Mouse (Mus musculus): ENCODE results near the gene Tmem189. TPM values are rescaled to one million over a fixed set of nuclear protein-coding genes. Genes with fewer than 3 reads are reported as not detected.
A peak's percentile ranks its signal among the peaks of the same experiment; 100 is the strongest.
"Not testable (repeated sequence)": the region's sequence is repeated elsewhere in the genome, so short reads cannot be mapped to it uniquely, and the experiment has no call there.

The Tmem189 gene
- total RNA-seq, 2 experiments from 2014 or later: 27.4 to 28.0 TPM

DNA sequence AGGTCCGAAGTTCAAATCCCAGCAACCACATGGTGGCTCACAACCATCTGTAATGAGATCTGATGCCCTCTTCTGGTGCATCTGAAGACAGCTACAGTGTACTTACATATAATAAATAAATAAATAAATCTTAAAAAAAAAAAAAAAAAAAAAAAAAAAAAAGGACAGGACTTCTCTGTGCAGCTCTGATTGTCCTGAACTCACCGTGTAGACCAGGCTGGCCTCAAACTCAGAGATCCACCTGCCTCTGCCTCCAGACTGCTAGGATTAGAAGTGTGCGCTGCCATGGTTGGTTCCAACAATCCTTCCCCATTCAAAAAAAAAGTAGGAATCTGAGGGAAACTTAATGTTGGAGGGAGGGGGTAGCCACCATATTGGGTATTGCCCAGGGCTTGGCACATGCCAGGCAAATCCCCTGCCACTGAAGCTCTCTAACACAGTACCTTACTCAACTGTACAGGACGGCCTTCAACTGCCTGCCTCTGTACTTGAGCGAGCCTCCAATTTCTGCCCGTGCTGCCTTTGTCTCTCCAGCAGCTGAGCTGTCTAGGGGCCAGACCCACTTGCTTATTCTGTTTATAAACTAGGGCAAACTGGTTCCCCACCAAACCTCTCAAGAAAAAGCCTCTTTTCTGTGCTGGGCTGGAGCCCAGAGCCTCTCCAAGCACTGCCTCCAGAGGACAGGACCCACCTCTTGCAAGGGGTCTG lies 65.1 kb downstream of the Tmem189 start:
- no peak for DNase-seq (ENCODE audit: low spot score in 2 of 2)

DNA sequence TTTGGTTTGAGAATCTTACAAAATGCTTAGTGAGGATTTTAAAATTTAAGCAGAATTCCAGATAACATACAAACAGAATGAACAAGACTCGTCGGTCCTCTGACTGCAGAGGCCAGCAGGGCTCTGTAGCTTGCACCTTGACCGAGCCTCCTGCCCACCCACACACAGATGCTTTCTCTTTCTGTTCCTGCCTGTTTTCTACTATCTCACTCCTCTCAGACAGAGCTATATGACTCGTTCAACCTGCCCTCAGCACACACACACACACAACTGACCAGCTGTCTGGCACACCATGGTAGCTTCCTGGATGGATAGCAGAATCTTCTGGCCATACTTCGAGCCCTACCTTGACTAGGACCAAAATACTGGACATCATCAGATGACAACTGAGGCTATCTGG lies 66.7 kb downstream of the Tmem189 start:
- DNase-seq (ENCODE audit: low spot score in 2 of 2): no peak

DNA sequence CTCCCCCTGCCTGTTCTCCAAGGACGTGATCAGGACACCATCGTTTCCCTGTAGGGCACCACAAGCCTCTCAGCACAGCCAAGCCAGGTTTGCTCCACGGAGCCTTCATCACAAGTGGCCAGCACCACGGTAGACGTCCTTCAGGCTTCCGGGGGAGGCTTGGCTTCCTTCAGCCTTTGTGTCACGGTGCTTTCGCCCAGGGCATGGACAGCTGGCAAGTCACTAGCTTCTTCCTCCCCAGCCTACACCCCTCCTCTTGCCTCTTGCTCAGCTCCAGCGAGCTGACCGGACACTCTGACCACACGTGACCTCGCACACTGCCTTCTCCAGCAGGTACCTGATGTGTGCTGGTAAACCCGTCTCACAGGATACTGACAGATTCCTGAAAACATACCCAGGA lies 67.3 kb downstream of the Tmem189 start:
- DNase-seq (ENCODE audit: low spot score in 2 of 2): no peak

DNA sequence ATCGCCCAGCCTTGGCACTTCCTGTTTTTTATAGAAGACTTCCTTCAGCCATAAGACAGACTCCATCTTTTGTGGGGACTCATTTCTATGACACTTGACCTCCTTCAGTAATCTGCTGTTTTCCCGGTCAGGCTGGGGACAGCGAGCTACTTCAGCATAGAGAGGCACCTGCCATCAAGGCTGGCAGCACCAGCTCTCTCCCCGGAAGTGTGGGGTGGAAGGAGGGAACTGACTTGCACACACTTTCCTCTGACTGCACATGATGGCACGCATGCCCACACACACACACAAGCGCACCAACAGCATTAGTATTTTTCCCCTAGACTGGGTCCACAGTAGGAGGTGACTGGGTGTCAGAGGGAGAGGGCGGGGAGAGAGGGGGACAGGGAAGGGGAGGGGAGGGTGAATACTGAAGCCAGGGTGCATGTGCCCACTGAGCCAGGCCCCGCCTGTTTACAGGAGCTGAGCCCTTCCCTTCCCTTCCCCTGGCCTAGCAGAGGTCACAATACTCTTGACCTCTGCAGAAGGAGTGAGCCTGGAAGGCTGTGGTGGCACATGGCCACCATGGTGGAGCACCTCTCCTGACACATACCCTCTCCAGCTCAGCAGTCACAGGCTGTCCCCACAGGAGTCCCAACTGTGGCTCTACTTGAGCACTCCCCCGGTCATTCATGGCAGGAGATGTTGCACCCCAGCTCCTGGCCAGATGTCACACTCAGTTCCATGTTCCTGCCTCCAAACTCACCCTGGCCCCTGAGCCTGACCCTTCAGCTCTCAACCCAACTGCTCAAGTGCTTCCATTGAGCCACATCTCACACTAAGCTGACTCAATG lies 68.2 kb downstream of the Tmem189 start:
- DNase-seq (ENCODE audit: low spot score in 2 of 2): no peak

DNA sequence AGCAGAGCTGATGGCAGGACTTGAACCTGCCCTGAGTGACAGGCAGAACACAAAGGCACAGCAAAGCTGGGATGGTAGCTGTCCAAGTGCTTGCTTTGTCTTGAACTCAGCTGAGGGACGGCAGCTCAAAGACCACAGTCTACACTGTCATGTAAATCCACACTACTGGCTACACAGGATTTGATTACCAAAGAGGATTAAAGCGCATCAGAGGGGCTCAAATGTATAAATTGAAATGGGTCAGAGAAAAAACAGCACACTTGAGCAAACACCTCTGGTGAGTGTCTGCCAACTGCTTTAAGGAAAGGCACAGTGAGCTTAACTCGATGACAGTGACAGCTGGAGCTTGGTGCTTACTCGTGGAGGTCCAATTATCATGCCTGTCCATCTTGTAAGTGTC lies 72.2 kb downstream of the Tmem189 start:
- no peak for DNase-seq (ENCODE audit: low spot score in 2 of 2)

DNA sequence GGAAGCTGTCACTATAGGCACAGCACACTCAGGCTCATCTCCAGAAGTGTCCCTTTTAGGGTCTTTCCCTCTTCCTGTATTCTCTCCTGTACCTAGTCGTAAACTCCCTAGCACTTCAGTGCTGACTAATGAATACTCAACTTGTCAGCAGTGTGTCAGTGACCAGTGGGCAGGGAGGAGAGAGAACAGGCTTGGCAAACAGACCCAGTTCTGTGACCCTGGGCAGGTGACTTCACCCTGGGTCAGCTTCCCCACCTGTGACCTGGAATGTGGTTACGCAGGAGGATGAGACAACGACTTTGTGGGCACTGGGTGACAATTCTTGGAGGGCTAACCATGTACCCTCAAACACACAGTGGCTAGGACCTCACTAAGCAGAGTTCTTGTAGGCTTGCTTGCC lies 72.6 kb downstream of the Tmem189 start:
- DNase-seq (ENCODE audit: low spot score in 2 of 2): no peak

DNA sequence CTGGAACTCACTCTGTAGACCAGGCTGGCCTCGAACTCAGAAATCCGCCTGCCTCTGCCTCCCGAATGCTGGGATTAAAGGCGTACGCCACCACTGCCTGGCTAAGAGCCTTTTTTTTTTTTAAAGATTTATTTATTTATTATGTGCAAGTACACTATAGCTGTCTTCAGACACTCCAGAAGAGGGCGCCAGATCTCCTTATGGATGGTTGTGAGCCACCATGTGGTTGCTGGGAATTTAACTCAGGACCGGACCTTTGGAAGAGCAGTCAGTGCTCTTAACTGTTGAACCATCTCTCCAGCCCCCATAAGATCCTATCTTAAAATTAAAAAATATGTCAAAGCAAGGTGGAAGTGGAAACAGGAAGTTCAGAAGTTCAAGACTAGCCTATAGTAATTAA lies 76.3 kb downstream of the Tmem189 start:
- DNase-seq (ENCODE audit: low spot score in 2 of 2): not testable (repeated sequence)

DNA sequence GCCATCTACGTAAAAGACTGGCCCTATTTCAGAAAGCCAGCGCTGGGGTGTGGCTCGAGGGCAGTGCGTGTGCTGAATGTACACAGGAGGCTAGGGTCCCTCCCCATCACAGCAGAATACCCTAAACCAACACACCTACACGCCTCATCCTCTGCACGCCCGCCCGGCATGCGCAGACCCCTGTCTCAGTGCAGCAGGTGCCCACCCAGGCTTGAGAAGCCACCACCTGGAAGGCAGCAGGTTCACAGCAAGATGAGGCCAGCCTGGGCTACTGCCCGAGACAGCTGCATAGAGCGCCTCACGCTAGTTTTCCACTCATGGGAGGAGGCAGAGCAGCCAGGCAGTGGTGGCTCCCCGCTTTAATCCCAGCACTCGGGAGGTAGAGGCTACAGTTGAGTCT lies 77.5 kb downstream of the Tmem189 start:
- DNase-seq (ENCODE audit: low spot score in 2 of 2): no peak

DNA sequence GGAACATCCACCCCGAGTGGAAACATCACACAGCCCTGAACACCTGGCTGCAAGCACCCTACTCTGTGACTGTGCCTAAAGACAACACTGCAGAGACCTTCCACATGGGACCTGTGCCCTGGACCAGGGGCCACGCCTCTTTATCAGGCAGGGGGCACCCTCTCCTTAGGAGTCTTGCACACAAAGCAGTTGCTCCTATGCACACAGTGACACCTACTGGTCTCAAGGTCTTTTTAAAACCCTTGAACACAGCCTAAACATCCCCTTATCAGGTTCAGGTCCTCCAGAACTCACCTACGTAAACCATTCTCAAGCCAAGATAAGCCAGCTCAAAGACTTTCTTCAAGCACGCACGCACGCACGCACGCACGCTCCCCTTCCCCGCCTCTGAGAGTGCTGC lies 78.3 kb downstream of the Tmem189 start:
- DNase-seq (ENCODE audit: low spot score in 2 of 2): no peak

DNA sequence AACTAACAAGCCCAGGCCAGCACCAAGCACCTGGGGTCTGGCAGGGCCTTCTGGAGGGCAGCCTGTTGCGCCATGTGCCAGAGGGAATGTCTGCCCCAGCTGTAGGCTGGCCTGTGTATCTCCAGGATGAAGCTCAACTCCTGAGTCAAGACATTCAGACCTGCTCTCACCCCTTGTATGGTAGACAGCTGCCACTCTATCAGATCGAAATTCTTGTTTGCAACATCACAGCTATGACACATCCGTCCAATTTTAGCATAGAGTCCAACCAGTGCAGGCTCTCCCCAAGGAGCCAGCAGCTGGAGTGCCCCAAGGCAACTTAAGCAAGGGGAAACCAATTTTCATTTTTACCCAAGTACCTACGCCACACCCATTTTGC lies 82.9 kb downstream of the Tmem189 start:
- no peak for DNase-seq (ENCODE audit: low spot score in 2 of 2)

DNA sequence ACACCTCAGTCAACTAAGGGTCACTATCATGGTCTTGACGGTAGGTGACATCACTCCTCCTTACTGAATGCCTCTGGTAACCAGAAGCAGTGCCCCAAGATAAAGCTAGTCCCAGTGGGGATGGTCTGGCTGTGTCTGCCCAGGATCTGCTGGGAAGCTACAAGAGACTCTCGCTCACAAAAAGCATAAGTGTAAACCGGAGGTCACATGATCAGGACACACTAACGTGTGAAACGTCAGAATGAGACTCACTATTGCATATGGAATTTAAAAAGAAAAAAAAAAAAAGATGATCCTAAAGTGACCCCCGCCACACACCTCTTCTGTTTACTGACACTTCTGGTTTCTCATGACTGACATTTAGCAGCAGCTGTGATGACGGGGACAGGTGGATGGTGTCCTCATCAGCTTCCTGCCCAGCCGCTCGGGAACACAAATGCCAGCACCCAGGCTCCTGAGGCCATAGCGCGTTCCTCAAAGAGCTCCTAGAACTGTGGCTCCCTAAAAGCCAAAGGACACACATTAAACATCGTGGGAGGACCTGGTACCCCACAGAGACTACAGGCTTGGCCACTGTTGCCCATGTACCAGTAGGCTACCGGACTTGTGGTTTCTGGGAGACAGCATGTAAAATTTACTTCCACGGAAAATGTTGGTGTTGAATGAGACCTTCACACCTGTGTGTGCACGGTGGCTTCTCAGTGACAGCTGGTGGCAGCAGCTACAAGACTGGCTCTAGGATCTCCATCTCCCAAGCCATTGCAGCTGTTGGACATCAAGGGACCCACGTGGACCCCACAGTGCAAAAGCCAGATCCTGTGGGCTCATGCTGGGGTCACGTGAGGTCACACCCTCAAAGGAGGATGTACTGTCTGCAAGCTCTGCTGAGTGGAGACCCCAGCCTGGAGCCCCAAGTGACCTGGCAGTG lies 83.5 kb downstream of the Tmem189 start:
- no peak for DNase-seq (ENCODE audit: low spot score in 2 of 2)

DNA sequence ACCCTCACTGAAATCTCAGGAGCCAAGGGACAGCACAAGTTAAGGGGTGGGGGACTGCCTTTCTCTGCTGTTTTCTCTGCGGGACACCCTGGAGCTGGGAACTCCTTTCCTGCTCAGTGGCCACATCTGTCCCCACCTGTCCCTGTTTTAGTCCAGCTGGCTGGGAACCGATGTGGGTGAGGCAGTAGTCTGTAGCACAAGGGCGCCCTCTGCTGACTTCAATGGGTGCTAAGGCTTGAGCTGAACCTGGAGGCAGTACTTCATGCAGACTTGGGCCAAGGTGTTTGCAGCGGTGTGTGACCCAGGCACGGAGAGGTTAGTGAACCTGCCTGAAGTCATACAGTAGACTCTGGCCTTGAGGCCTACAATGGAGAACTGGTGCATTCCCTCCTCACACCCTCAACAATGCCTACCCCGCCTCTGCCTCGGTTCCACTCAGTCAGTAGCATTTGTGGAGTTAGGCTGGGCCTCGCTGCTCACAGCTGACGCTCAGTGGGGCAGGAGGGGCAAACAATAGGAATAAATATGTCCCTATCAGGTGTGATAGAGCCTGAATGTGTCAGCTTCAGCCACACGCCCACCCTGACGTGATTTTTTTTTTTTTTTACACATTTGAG lies 84.3 kb downstream of the Tmem189 start:
- DNase-seq (ENCODE audit: low spot score in 2 of 2): peak; percentile 82 to 90

DNA sequence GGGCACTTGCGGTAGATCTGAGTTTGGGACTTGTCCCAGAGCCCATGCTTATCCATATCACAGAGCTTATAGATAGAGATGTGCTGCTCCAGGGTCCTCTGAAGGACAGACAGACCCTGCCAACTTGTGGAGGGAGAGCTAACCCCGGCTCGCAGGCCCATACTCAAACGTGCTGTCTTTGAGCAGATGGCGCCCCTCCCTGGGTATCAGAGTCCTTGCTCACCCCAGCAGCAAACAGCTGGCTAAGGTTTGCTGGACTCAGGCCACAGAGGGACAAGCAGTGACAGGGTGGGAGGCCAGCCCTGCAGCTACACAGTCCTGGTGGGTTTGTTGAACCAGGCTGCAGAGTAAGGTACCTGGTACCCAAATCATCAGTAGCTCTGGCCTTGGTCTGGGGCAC lies 86.6 kb downstream of the Tmem189 start:
- DNase-seq (ENCODE audit: low spot score in 2 of 2): peak in 1 of 2 experiments; percentile 54

DNA sequence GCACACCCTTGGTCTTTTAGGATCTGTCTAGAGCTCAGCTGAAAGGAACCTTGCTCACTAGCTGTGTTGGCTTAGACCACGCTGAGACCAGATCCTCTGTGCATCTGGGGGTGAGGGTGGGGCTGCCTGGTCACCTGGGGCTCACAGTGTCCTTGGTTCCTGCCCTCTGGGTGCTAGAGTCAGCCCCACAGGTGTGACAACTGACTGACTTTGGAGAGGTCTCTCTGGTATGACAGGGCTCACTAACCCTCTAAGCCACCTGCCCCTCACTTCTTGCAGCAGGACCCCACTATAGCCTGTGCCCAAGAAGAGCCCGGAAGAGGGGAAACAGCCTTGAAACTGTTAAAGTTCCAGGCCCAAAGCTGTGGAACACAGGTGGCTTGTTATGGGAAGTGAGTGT lies 87.3 kb downstream of the Tmem189 start:
- DNase-seq (ENCODE audit: low spot score in 2 of 2): no peak

DNA sequence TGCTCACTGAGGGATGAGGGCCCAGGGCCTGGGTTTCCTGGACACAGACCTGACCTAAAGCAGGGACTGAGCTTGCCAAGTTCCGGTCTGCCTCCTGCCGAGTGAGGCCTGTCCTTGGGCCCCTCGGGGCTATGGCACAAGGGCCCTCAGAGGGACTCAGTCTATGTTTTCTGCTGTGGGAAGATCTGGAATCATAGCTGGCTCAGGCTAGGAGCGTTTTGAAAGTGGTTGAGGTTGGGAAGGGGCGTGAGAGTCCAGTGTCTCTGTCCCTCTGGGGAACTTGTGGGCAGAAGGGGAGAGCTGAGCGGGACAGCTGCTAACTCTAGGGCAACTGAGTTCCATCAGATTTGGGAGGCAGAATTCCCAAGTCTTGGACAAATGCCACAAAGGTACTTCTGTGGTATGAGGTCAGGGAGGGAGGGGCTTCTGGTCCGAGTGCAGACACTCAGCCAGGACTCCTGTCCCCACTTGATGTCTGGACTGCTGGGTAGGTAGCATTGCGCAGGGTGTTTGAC lies 89.1 kb downstream of the Tmem189 start:
- no peak for DNase-seq (ENCODE audit: low spot score in 2 of 2)

DNA sequence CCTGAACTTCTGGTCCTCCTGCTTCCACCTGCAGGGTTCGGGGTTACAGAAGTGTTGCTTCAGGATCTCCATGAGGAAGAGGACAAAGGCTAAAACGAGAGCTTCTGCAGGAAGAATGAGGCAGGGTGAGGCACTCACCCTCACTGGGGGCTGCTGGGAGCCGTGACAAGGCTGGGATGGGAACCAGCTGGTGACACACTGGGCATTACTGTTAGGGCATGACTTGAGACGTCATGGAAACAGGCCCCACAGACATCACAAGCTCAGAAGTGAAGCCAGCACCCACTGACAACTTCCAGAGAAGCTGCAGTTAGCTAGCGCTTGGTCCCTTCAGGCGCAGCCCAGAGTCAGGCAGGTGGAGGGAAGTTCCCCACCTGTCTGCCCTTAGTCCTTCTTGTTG lies 89.7 kb downstream of the Tmem189 start:
- DNase-seq (ENCODE audit: low spot score in 2 of 2): no peak

DNA sequence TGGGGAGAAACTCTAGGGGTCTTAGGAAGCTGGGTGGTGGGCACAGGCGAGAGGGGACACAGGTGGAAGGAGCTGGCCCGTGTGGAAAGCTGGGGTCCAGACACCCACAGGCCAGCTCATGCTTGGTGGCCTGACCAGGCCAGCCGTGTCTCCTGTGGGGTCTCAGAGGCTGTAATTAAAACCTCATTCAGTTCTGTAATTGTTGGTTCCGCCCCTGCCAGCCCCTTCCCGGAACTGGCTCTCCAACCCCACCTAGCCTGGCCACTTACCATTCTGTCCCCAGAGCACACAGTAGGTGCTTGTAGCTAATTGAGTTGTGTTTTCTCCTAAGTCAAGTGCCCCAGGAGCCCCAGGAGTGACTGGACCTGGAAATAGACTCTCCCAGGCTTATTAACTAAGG lies 90.4 kb downstream of the Tmem189 start:
- no peak for DNase-seq (ENCODE audit: low spot score in 2 of 2)

DNA sequence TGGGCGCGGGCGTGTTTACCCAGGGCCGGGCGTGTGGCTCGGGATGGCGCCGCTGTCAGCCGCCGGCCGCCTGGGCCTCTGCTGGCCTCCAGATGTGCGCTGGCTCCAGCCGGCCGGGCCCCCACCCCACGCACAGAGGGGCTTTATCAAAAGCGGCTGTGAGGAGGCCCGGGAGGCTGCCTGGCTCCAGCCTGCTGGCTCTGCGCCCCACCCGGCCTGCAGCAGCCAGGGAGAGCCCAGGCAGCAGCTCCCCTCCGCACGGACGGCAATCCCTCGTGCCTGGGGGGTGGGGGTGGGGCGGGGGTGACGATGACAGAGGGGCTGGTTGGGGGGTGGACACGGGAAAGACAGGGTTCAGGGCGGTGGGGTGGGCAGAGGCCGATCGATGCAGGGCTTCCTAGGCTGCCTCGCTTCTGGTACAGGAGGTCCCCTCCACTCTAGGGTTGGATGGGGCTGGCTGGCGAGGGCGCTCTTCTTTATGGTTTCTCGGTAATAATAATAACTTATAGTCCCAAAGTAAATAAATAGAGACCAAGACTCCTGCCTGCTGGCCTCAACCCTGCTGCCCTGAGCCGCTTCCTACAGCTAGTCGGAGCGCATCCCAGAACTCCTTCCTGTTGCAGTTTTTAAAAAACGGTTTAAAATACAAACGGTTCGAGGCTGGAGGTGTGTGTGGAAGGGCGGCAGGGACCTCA lies 92.0 kb downstream of the Tmem189 start:
- DNase-seq (ENCODE audit: low spot score in 2 of 2): peak; percentile 66 to 78

DNA sequence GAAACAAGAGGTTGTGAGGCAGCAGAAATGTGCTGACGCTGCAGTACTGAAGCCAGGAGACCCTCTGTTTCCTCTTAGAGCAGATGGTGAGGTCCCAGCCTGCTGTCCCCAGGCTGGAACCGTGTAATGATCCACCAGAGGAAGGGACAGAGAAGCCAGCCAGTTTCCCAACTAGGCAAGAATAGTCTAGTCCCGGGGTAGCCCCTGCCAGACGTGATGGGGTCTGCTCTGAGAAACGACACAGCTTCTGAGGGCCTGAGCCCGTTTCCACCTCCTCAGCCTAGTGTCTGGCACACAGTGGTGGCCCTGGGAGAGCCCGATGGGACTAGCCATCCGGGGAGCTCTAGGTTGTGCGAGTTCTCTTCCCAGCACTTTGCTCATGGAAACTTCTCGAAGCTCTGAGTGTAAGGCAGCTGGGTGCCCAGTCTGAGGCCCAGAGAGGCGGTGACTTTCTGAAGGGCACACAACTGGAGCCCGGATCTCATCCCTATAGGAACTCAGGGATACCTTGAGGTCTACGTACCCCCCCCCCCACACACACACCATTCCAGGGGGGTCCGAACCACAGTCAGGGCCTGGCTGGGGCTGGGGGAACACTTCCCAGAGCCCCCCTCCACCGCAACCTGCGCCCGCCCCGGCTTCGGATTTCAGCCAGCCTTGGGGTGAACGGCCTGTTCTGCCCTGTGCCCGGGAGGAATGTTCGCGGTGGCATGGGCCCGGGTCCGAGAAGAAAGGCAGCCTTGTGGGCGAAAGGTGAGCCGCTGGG lies 92.7 kb downstream of the Tmem189 start:
- DNase-seq (ENCODE audit: low spot score in 2 of 2): no peak

DNA sequence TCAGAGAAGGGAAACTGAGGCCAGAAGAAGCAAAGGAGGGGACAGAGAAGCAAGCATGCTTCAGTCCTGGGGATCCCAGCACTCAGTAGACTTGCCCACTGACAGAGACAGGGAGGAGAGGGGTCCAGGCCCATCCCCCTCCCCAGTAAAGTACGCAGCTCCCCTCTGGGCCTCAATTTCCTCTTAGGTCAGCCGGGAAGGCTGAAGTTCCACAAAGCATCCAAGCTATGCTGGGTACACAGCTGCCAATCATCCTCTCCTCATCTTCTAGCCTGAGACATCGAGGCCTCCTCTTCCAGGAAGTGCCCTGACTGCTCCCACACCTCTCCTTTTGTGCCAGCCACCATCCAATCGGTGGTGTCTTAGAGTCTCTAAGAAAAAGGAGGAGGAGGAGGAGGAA lies 93.4 kb downstream of the Tmem189 start:
- DNase-seq (ENCODE audit: low spot score in 2 of 2): no peak
